Mouse (Mus musculus) lung, embryonic 14.5 days (tissue): ENCODE measurements at regions not wholly inside any gene's neighbourhood (a gene's known extent, or its start where the extent isn't known, plus 50 kb on each side); places are given as distances from the start of the nearest gene placed in this dataset.
A peak's percentile ranks its signal among the peaks of the same experiment; 100 is the strongest.

ENCODE experiments used
- ATAC-seq: fragments of 200-750 bp; cut with Nextera tagmentation; 2 replicates; pipeline ENCODE4 v1.8.0; 2017; ENCODE audit warnings: mild to moderate bottlenecking, moderate TSS enrichment, moderate library complexity; ENCODE audit not compliant: insufficient read depth
- DNase-seq: peaks from one replicate; pipeline ENCODE4 v3.0.0-alpha.2; 2015
- H3K27ac ChIP-seq: fragments of 300-500 bp; sonication (generic); 2 replicates; pipeline ENCODE4 v1.5.1; 2014; ENCODE audit warnings: low read depth, mild to moderate bottlenecking, moderate library complexity
- H3K27me3 ChIP-seq: fragments of 300-500 bp; sonication (generic); 2 replicates; pipeline ENCODE4 v1.6.1; 2014; ENCODE audit warnings: low read length, control low read depth; ENCODE audit not compliant: insufficient read depth
- H3K36me3 ChIP-seq: fragments of 300-500 bp; sonication (generic); 2 replicates; pipeline ENCODE4 v1.6.1; 2014; ENCODE audit warnings: control low read depth; ENCODE audit not compliant: insufficient read depth
- H3K4me1 ChIP-seq: fragments of 300-500 bp; sonication (generic); 2 replicates; pipeline ENCODE4 v1.6.1; 2014; ENCODE audit warnings: antibody characterized with exemption, control low read depth; ENCODE audit not compliant: insufficient read depth
- H3K4me2 ChIP-seq: fragments of 300-500 bp; sonication (generic); 2 replicates; pipeline ENCODE4 v1.6.1; 2014; ENCODE audit warnings: mild to moderate bottlenecking
- H3K4me3 ChIP-seq: fragments of 300-500 bp; sonication (generic); 2 replicates; pipeline ENCODE4 v1.5.1; 2014; ENCODE audit warnings: low read depth, low read length
- H3K9ac ChIP-seq: fragments of 300-500 bp; sonication (generic); 2 replicates; pipeline ENCODE4 v1.6.1; 2014
- H3K9me3 ChIP-seq: fragments of 300-500 bp; sonication (generic); 2 replicates; pipeline ENCODE4 v1.6.1; 2016; ENCODE audit warnings: low read depth, low read length, control low read depth
- CTCF ChIP-seq: IDR thresholded peaks from 2 replicates; pipeline ENCODE4 v1.5.1; 2016; ENCODE audit warnings: antibody characterized with exemption, low read depth
- WGBS: fragments of 180-500 bp; shearing (Covaris S2); extraction: QIAGEN DNeasy Blood & Tissue Kit; methylation state at CpG from one replicate; pipeline ENCODE4 v1.1.7; 2014; 5-methylcytosine and 5-hydroxymethylcytosine counted together

GRCm38 (mm10) chr13:48350124-48350523 is 89.1 kb downstream of the Id4 start:
- H3K4me2 ChIP-seq, result no peak overlapping the region
- no peaks in the 10 kb centered on the region for H3K4me1 ChIP-seq
- DNase-seq, result no peak
- 93% methylated on average over 9 of the region's 9 CpGs for WGBS
- no peaks in the 10 kb centered on the region for H3K27me3 ChIP-seq
- H3K27ac ChIP-seq, result no peak overlapping the region
- H3K9ac ChIP-seq, result no peak overlapping the region
- no peak overlapping the region for H3K4me3 ChIP-seq
- no peak for TF ChIP-seq CTCF
- no peak for ATAC-seq
- H3K36me3 ChIP-seq, result no peaks in the 10 kb centered on the region
- no peaks in the 10 kb centered on the region for H3K9me3 ChIP-seq

GRCm38 (mm10) chr13:48350955-48351354 is 89.9 kb downstream of the Id4 start:
- Histone ChIP-seq H3K4me3 (no peak overlapping the region), H3K9ac (no peak overlapping the region), H3K36me3 (no peaks in the 10 kb centered on the region), H3K27ac (no peak overlapping the region), H3K27me3 (no peaks in the 10 kb centered on the region), H3K9me3 (no peaks in the 10 kb centered on the region), H3K4me1 (no peaks in the 10 kb centered on the region), H3K4me2 (no peak overlapping the region)
- DNase-seq (no peak), ATAC-seq (no peak)
- 35% methylated on average over 11 of the region's 11 CpGs for WGBS
- no peak for TF ChIP-seq CTCF

GRCm38 (mm10) chr13:48357118-48357517 is 96.1 kb downstream of the Id4 start:
- no peak for TF ChIP-seq CTCF
- H3K4me3 ChIP-seq, result no peak overlapping the region
- no peaks in the 10 kb centered on the region for H3K4me1 ChIP-seq
- no peak overlapping the region for H3K9ac ChIP-seq
- no peaks in the 10 kb centered on the region for H3K9me3 ChIP-seq
- no peak overlapping the region for H3K4me2 ChIP-seq
- DNase-seq, result no peak
- H3K36me3 ChIP-seq, result no peaks in the 10 kb centered on the region
- 88% methylated on average over 1 of the region's 1 CpGs for WGBS
- H3K27ac ChIP-seq, result no peak overlapping the region
- no peaks in the 10 kb centered on the region for H3K27me3 ChIP-seq
- ATAC-seq, result no peak

- Histone ChIP-seq H3K36me3 (no peaks in the 10 kb centered on the region), H3K9ac (no peak overlapping the region), H3K27me3 (no peaks in the 10 kb centered on the region), H3K27ac (no peak overlapping the region), H3K9me3 (no peaks in the 10 kb centered on the region), H3K4me1 (no peaks in the 10 kb centered on the region), H3K4me3 (no peak overlapping the region), H3K4me2 (no peak overlapping the region)
- WGBS, result 95% methylated on average over 7 of the region's 7 CpGs
- ATAC-seq, result no peak
- DNase-seq, result no peak
- TF ChIP-seq CTCF, result no peak
Observed at GRCm38 (mm10) chr13:48357640-48358039, 96.6 kb downstream of the Id4 start.

- WGBS, result 57% methylated on average over 9 of the region's 9 CpGs
- peak; percentile 31 for DNase-seq
- H3K27me3 ChIP-seq, result no peaks in the 10 kb centered on the region
- H3K9ac ChIP-seq, result no peak overlapping the region
- no peaks in the 10 kb centered on the region for H3K9me3 ChIP-seq
- no peak overlapping the region for H3K27ac ChIP-seq
- no peak for TF ChIP-seq CTCF
- no peaks in the 10 kb centered on the region for H3K4me1 ChIP-seq
- no peak overlapping the region for H3K4me3 ChIP-seq
- ATAC-seq, result no peak
- no peaks in the 10 kb centered on the region for H3K36me3 ChIP-seq
- H3K4me2 ChIP-seq, result no peak overlapping the region
Observed at GRCm38 (mm10) chr13:48371060-48371459, 110.0 kb downstream of the Id4 start.

GRCm38 (mm10) chr13:48376405-48376804 is 115.4 kb downstream of the Id4 start:
- H3K36me3 ChIP-seq, result no peaks in the 10 kb centered on the region
- H3K4me1 ChIP-seq, result no peaks in the 10 kb centered on the region
- no peak for ATAC-seq
- no peak overlapping the region for H3K4me3 ChIP-seq
- H3K4me2 ChIP-seq, result no peak overlapping the region
- no peaks in the 10 kb centered on the region for H3K27me3 ChIP-seq
- no peak overlapping the region for H3K9ac ChIP-seq
- no peak for TF ChIP-seq CTCF
- H3K27ac ChIP-seq, result no peak overlapping the region
- 82% methylated on average over 4 of the region's 4 CpGs for WGBS
- no peaks in the 10 kb centered on the region for H3K9me3 ChIP-seq
- DNase-seq, result no peak

GRCm38 (mm10) chr13:48383580-48384445 is 122.8 kb downstream of the Id4 start:
- no peaks in the 10 kb centered on the region for H3K36me3 ChIP-seq
- no peak for TF ChIP-seq CTCF
- H3K4me2 ChIP-seq, result no peak overlapping the region
- ATAC-seq (no peak), DNase-seq (no peak)
- H3K27ac ChIP-seq, result no peak overlapping the region
- H3K4me1 ChIP-seq, result no peaks in the 10 kb centered on the region
- H3K9ac ChIP-seq, result no peak overlapping the region
- H3K4me3 ChIP-seq, result no peak overlapping the region
- no peaks in the 10 kb centered on the region for H3K9me3 ChIP-seq
- 70% methylated on average over 13 of the region's 13 CpGs for WGBS
- H3K27me3 ChIP-seq, result no peaks in the 10 kb centered on the region
